9 mouse cellular contexts compared by ENCODE assay signal in genomic region chr5:135257559-135257958, GRCm38 (mm10). TPM values are rescaled to one million over a fixed set of nuclear protein-coding genes. Genes with fewer than 3 reads are reported as not detected.
DNase-seq lines count a peak whose midpoint lies in the region; ATAC-seq and TF ChIP-seq lines count a peak whose summit lies in the region.
"Had no signal": no experiment of that assay in that cellular context is flagged by ENCODE, and none has a peak within 500 bp of the region (broad histone marks: within the 10 kb centered on the region; RNA-seq: fewer than 3 reads in every experiment).

No protein-coding gene starts in this region.

- TF ChIP-seq CTCF in liver, postnatal 0 days (IDR thresholded peaks at IDR 0.05; ENCODE audit: low read depth) = peak; percentile 30; the same call in 1 of the 2 replicates
- peak; percentile 35; the same call in 1 of the 2 replicates for TF ChIP-seq CTCF in midbrain, postnatal 0 days (IDR thresholded peaks at IDR 0.05)
- no peak; the same call in 1 of the 2 replicates for TF ChIP-seq CTCF in cerebellum, adult 2 months (IDR thresholded peaks at IDR 0.05; ENCODE audit: borderline replicate concordance, insufficient read depth, low read depth, low read length)

- H3K4me3 ChIP-seq in liver, postnatal 0 days (ENCODE audit: low read depth, low read length) = no peak overlapping the region
- no peak overlapping the region for H3K4me3 ChIP-seq in forebrain, embryonic 15.5 days
- H3K4me3 ChIP-seq in midbrain, postnatal 0 days (ENCODE audit: low read depth, low read length) = no peak overlapping the region
- no peak overlapping the region for H3K4me3 ChIP-seq in cerebellum, adult 2 months (replicated peaks; ENCODE audit: insufficient read depth, low read depth, low read length)

- H3K27ac ChIP-seq in liver, postnatal 0 days (ENCODE audit: low read depth) = no peak overlapping the region
- H3K27ac ChIP-seq in forebrain, embryonic 15.5 days (replicated peaks) = peak overlapping the region; percentile 93
- H3K27ac ChIP-seq in midbrain, postnatal 0 days (ENCODE audit: low read depth, low read length) = peak overlapping the region; percentile 64; the same call in 1 of the 2 replicates
- no peak overlapping the region for H3K27ac ChIP-seq in cerebellum, adult 2 months (ENCODE audit: insufficient read depth, low read length)
- H3K27ac ChIP-seq: macrophage had no signal

- ATAC-seq in liver, postnatal 0 days = no peak
- no peak for ATAC-seq in forebrain, embryonic 15.5 days (replicated peaks)
- ATAC-seq in midbrain, postnatal 0 days (ENCODE audit: low FRiP score) = no peak

- no peaks in the 10 kb centered on the region for H3K4me1 ChIP-seq in liver, postnatal 0 days (ENCODE audit: insufficient read depth)
- peaks cover 25% of the 10 kb centered on the region for H3K4me1 ChIP-seq in forebrain, embryonic 15.5 days
- no peaks in the 10 kb centered on the region for H3K4me1 ChIP-seq in midbrain, postnatal 0 days (ENCODE audit: insufficient read depth, low read length)
- no peaks in the 10 kb centered on the region for H3K4me1 ChIP-seq in cerebellum, adult 2 months (ENCODE audit: control insufficient read depth, insufficient read depth, low read length)

- TF ChIP-seq POLR2A in cerebellum, adult 2 months (IDR thresholded peaks at IDR 0.05; ENCODE audit: borderline replicate concordance, insufficient read depth, low read length) = no peak

- no peaks in the 10 kb centered on the region for H3K36me3 ChIP-seq in liver, postnatal 0 days (replicated peaks; ENCODE audit: insufficient read depth, low read length)
- H3K36me3 ChIP-seq in forebrain, embryonic 15.5 days = no peaks in the 10 kb centered on the region
- H3K36me3 ChIP-seq in midbrain, postnatal 0 days (ENCODE audit: insufficient read depth, low read length) = no peaks in the 10 kb centered on the region

- TF ChIP-seq EP300 in liver, postnatal 0 days (IDR thresholded peaks at IDR 0.05; ENCODE audit: low read depth) = no peak

- H3K27me3 ChIP-seq in liver, postnatal 0 days (ENCODE audit: insufficient read depth, low read length) = no peaks in the 10 kb centered on the region
- H3K27me3 ChIP-seq in forebrain, embryonic 15.5 days = no peaks in the 10 kb centered on the region
- no peaks in the 10 kb centered on the region for H3K27me3 ChIP-seq in midbrain, postnatal 0 days (ENCODE audit: insufficient read depth, low read length)
- H3K27me3 ChIP-seq in cerebellum, adult 2 months (ENCODE audit: control insufficient read depth, insufficient read depth, low read length) = no peaks in the 10 kb centered on the region; the same call in 1 of the 2 replicates

- H3K9ac ChIP-seq in liver, postnatal 0 days (replicated peaks) = no peak overlapping the region
- H3K9ac ChIP-seq in forebrain, embryonic 15.5 days (replicated peaks) = no peak overlapping the region
- H3K9ac ChIP-seq in midbrain, postnatal 0 days (replicated peaks; ENCODE audit: low read length, poor library complexity, severe bottlenecking) = no peak overlapping the region

- no peak overlapping the region for H3K4me2 ChIP-seq in liver, postnatal 0 days (ENCODE audit: low read depth, low read length)
- no peak overlapping the region for H3K4me2 ChIP-seq in forebrain, embryonic 15.5 days (replicated peaks)
- no peak overlapping the region for H3K4me2 ChIP-seq in midbrain, postnatal 0 days (ENCODE audit: low read depth, low read length, poor library complexity, severe bottlenecking)

- 78% methylated on average over 12 of the region's 12 CpGs for WGBS in liver, postnatal 0 days (ENCODE audit: insufficient replicate concordance)
- 82% methylated on average over 12 of the region's 12 CpGs for WGBS in forebrain, embryonic 15.5 days
- 83% methylated on average over 12 of the region's 12 CpGs for WGBS in midbrain, postnatal 0 days
- WGBS in cerebellum, adult 2 months = 70% methylated on average over 12 of the region's 12 CpGs

- H3K9me3 ChIP-seq in liver, postnatal 0 days (ENCODE audit: low read length) = peaks cover 5% of the 10 kb centered on the region
- H3K9me3 ChIP-seq in forebrain, embryonic 15.5 days = no peaks in the 10 kb centered on the region
- no peaks in the 10 kb centered on the region for H3K9me3 ChIP-seq in midbrain, postnatal 0 days (ENCODE audit: low read length)

- DNase-seq in liver, postnatal 0 days = no peak
- DNase-seq in liver (no peak), R1 (ENCODE audit: low read depth, low spot score) (peak; percentile 88)
- DNase-seq in midbrain, postnatal 0 days (ENCODE audit: low spot score) = no peak
- DNase-seq in Muller cell, postnatal 12 days (ENCODE audit: inconsistent ontology term) = no peak
- no peak for DNase-seq in cerebellum, adult 2 months
- DNase-seq: thymus, adult 18-20 months had no signal

RNA-seq across cellular contexts. Expression of gene Fzd9, which starts 6.5 kb away (rescaled TPM):
- polyA plus RNA-seq in liver, postnatal 0 days (2015; fragmentation: Nextera tagmentation; extraction: Ambion mirVana) = 0.16 and 0.25 TPM in 2 replicates
- 14.3 and 17.4 TPM in 2 replicates for polyA plus RNA-seq in forebrain, embryonic 15.5 days (2015; fragmentation: Nextera tagmentation; extraction: Ambion mirVana)
- total RNA-seq in midbrain, postnatal 0 days (2014; rRNA removed) = 25.9 and 38.7 TPM in 2 replicates
- 14.6 and 14.9 TPM in 2 replicates for polyA plus RNA-seq in midbrain, postnatal 0 days (2015; fragmentation: Nextera tagmentation; extraction: Ambion mirVana)
- polyA plus RNA-seq in cerebellum, adult 2 months (2012; rRNA removed) = 8.5 and 10.1 TPM in 2 replicates
- polyA plus RNA-seq: macrophage had no signal

Comparison
In these comparisons a context has a peak if more than half of its experiments do, and no peak if none do; other contexts are left out.
1. H3K27ac ChIP-seq: peak in forebrain, embryonic 15.5 days (single experiment) and midbrain, postnatal 0 days (single experiment); none in liver, postnatal 0 days (single experiment) and cerebellum, adult 2 months (single experiment).